Mouse (Mus musculus) CH12.LX (cell line): ENCODE measurements around the gene Prkn. TPM values are rescaled to one million over a fixed set of nuclear protein-coding genes. Genes with fewer than 3 reads are reported as not detected.

Experiments
- DNase-seq: peaks from one replicate; pipeline ENCODE4 v3.0.0-alpha.2; 2013; ENCODE audit errors: extremely low read depth
- H3K27ac ChIP-seq: 2 replicates; pipeline ENCODE4 v1.5.1; 2012; ENCODE audit warnings: low read depth, mild to moderate bottlenecking, control low read depth, moderate library complexity; ENCODE audit not compliant: insufficient read depth
- H3K27me3 ChIP-seq: replicated peaks from 2 replicates; pipeline ENCODE3; 2012; ENCODE audit warnings: inconsistent platforms
- H3K36me3 ChIP-seq, 2 experiments: replicated peaks in 1 of 2; 2 replicates each; pipeline versions ENCODE3 to v1.6.1; 2012; ENCODE audit warnings: inconsistent platforms in 1 of 2, low read length in 1 of 2, mild to moderate bottlenecking in 1 of 2, mixed read lengths in 1 of 2, moderate library complexity in 1 of 2; ENCODE audit not compliant: control insufficient read depth in 1 of 2, insufficient read depth in 1 of 2
- H3K4me1 ChIP-seq, 2 experiments: 2 replicates each; pipeline ENCODE4 v1.6.1; 2012; ENCODE audit warnings: inconsistent platforms in 1 of 2, moderate library complexity in 1 of 2; ENCODE audit not compliant: insufficient read depth in 2 of 2, control insufficient read depth in 1 of 2
- H3K4me2 ChIP-seq: 2 replicates; pipeline ENCODE4 v1.6.1; 2012; ENCODE audit warnings: low read depth, mild to moderate bottlenecking, control low read depth; ENCODE audit not compliant: poor library complexity, insufficient read depth, severe bottlenecking
- H3K4me3 ChIP-seq, 3 experiments: fragments of 150-350 bp in 1 of 3; sonication (generic) in 1 of 3; replicated peaks in 1 of 3; 2 replicates each; pipeline versions ENCODE3 to v1.5.1; 2011 to 2012; ENCODE audit warnings: low read depth in 2 of 3, low read length in 2 of 3, mild to moderate bottlenecking in 2 of 3, moderate library complexity in 2 of 3, control low read depth in 1 of 3, improper control_type of control experiment in 1 of 3, inconsistent platforms in 1 of 3, mixed read lengths in 1 of 3; ENCODE audit not compliant: poor library complexity in 1 of 3
- H3K79me2 ChIP-seq: replicated peaks from 2 replicates; pipeline ENCODE4 v1.6.1; 2012; ENCODE audit warnings: mild to moderate bottlenecking, moderate library complexity; ENCODE audit not compliant: control insufficient read depth, poor library complexity, insufficient read depth, severe bottlenecking; ENCODE audit errors: extremely low read depth
- H3K9ac ChIP-seq: 2 replicates; pipeline ENCODE4 v1.6.1; 2012; ENCODE audit warnings: low read depth, mild to moderate bottlenecking, control low read depth, moderate library complexity; ENCODE audit not compliant: insufficient read depth
- H3K9me3 ChIP-seq: replicated peaks from 2 replicates; pipeline ENCODE3; 2012; ENCODE audit warnings: low read length, inconsistent platforms, mixed read lengths
- BHLHE40 ChIP-seq: IDR thresholded peaks from 2 replicates; pipeline ENCODE4 v1.6.1; 2011; ENCODE audit warnings: mild to moderate bottlenecking, low read depth, low read length, improper control_type of control experiment
- CHD2 ChIP-seq: IDR thresholded peaks from 2 replicates; pipeline ENCODE4 v1.6.1; 2011; ENCODE audit warnings: low read length, improper control_type of control experiment
- CTCF ChIP-seq, 2 experiments: IDR thresholded peaks in 1 of 2; conservative IDR thresholded peaks in 1 of 2; 2 replicates each; pipeline ENCODE4 v1.5.1; 2011 to 2012; ENCODE audit warnings: low read depth in 2 of 2, low read length in 2 of 2, improper control_type of control experiment in 1 of 2, inconsistent platforms in 1 of 2, mild to moderate bottlenecking in 1 of 2, moderate library complexity in 1 of 2
- E2F4 ChIP-seq: IDR thresholded peaks from 2 replicates; pipeline ENCODE4 v1.6.1; 2011; ENCODE audit warnings: low read depth, low read length, improper control_type of control experiment; ENCODE audit not compliant: insufficient replicate concordance
- ETS1 ChIP-seq: conservative IDR thresholded peaks from 2 replicates; pipeline ENCODE4 v1.6.1; 2012; ENCODE audit warnings: low read depth, mild to moderate bottlenecking, inconsistent platforms, low read length, improper control_type of control experiment, moderate library complexity
- GABPA ChIP-seq: IDR thresholded peaks from 2 replicates; pipeline ENCODE4 v1.6.1; 2012; ENCODE audit warnings: low read depth, low read length, improper control_type of control experiment, inconsistent platforms; ENCODE audit not compliant: insufficient replicate concordance
- IRF4 ChIP-seq: IDR thresholded peaks from 2 replicates; pipeline ENCODE4 v1.6.1; 2014; ENCODE audit warnings: low read depth, mild to moderate bottlenecking, inconsistent platforms, low read length, improper control_type of control experiment
- JUN ChIP-seq: IDR thresholded peaks from 2 replicates; pipeline ENCODE4 v1.6.1; 2011; ENCODE audit warnings: low read depth, mild to moderate bottlenecking, low read length, improper control_type of control experiment, moderate library complexity; ENCODE audit not compliant: insufficient read depth
- JUND ChIP-seq: conservative IDR thresholded peaks from 2 replicates; pipeline ENCODE4 v1.6.1; 2011; ENCODE audit warnings: low read depth, low read length, improper control_type of control experiment
- KAT2A ChIP-seq: IDR thresholded peaks from 2 replicates; pipeline ENCODE4 v1.6.1; 2012; ENCODE audit warnings: low read length, improper control_type of control experiment, inconsistent platforms; ENCODE audit not compliant: insufficient replicate concordance
- MAFK ChIP-seq: IDR thresholded peaks from 2 replicates; pipeline ENCODE4 v1.6.1; 2011; ENCODE audit warnings: low read length, improper control_type of control experiment; ENCODE audit not compliant: insufficient replicate concordance
- MAX ChIP-seq: IDR thresholded peaks from 2 replicates; pipeline ENCODE4 v1.6.1; 2011; ENCODE audit warnings: low read length, improper control_type of control experiment
- MAZ ChIP-seq: IDR thresholded peaks from 2 replicates; pipeline ENCODE4 v1.6.1; 2012; ENCODE audit warnings: low read depth, mild to moderate bottlenecking, inconsistent platforms, low read length, improper control_type of control experiment, moderate library complexity
- MEF2A ChIP-seq: IDR thresholded peaks from 2 replicates; pipeline ENCODE4 v1.6.1; 2014; ENCODE audit warnings: low read depth, mild to moderate bottlenecking, inconsistent platforms, low read length, improper control_type of control experiment, borderline replicate concordance
- MXI1 ChIP-seq: IDR thresholded peaks from 2 replicates; pipeline ENCODE4 v1.6.1; 2011; ENCODE audit warnings: mild to moderate bottlenecking, low read depth, low read length, improper control_type of control experiment
- PAX5 ChIP-seq: IDR thresholded peaks from 2 replicates; pipeline ENCODE4 v1.6.1; 2012; ENCODE audit warnings: low read length, inconsistent platforms, mixed read lengths
- POLR2A ChIP-seq: IDR thresholded peaks from 2 replicates; pipeline ENCODE4 v1.6.1; 2011; ENCODE audit warnings: low read depth, mild to moderate bottlenecking, improper control_type of control experiment, low read length
- POLR2AphosphoS2 ChIP-seq: IDR thresholded peaks from 2 replicates; pipeline ENCODE4 v1.6.1; 2011; ENCODE audit warnings: low read depth, low read length, improper control_type of control experiment
- RAD21 ChIP-seq: IDR thresholded peaks from 2 replicates; pipeline ENCODE4 v1.6.1; 2011; ENCODE audit warnings: low read depth, mild to moderate bottlenecking, low read length, improper control_type of control experiment, moderate library complexity
- RCOR1 ChIP-seq: conservative IDR thresholded peaks from 2 replicates; pipeline ENCODE4 v1.6.1; 2012; ENCODE audit warnings: low read depth, mild to moderate bottlenecking, inconsistent platforms, low read length, improper control_type of control experiment
- SIN3A ChIP-seq: IDR thresholded peaks from 2 replicates; pipeline ENCODE4 v1.6.1; 2012; ENCODE audit warnings: low read length, improper control_type of control experiment, inconsistent platforms
- TBP ChIP-seq: conservative IDR thresholded peaks from 2 replicates; pipeline ENCODE4 v1.6.1; 2011; ENCODE audit warnings: low read depth, low read length, improper control_type of control experiment
- USF1 ChIP-seq: IDR thresholded peaks from 2 replicates; pipeline ENCODE4 v1.6.1; 2014; ENCODE audit warnings: low read depth, mild to moderate bottlenecking, inconsistent platforms, low read length, improper control_type of control experiment
- ZMIZ1 ChIP-seq: IDR thresholded peaks from 2 replicates; pipeline ENCODE4 v1.6.1; 2012; ENCODE audit warnings: low read depth, mild to moderate bottlenecking, inconsistent platforms, low read length, improper control_type of control experiment
- ZNF384 ChIP-seq: IDR thresholded peaks from 2 replicates; pipeline ENCODE4 v1.6.1; 2012; ENCODE audit warnings: low read depth, low read length, improper control_type of control experiment, inconsistent platforms
- dilution Hi-C: fragments of 300-500 bp; cut with MboI; formaldehyde crosslinking; loops from 2 replicates; pipeline ENCODE4 v1.14.3; 2020; ENCODE audit warnings: low sequenced_read_pairs; ENCODE audit not compliant: extremely low pct_unique_long_range_greater_than_20kb, extremely low pct_ligation_motif_present
- in situ Hi-C: fragments of 300-500 bp; cut with MboI; formaldehyde crosslinking; loops from 3 replicates; pipeline ENCODE4 v1.14.3; 2019; ENCODE audit warnings: low sequenced_read_pairs, low pct_ligation_motif_present, low pct_unique_long_range_greater_than_20kb, mixed read lengths
- polyA plus RNA-seq: library from polyadenylated mRNA; unstranded; fragments of >175 nt; gene quantifications from 2 replicates; pipeline ENCODE4 v1.2.1, GENCODE M21; 2012; ENCODE audit warnings: low read depth; ENCODE audit not compliant: insufficient read length
- total RNA-seq, 2 experiments: library from RNA; depleted of rRNA; stranded (reverse); fragments of 300-350 nt in 1 of 2; fragments of >200 nt in 1 of 2; gene quantifications; 2 replicates each; pipeline ENCODE4 v1.2.3; 2012 to 2014

The Prkn gene
- total and polyA plus RNA-seq, 3 experiments, result 0.08 TPM; not detected in 2

- dilution Hi-C loops (no loop called here), in situ Hi-C loops (no loop called here)
These were observed 98.6 kb downstream of the Prkn start for GRCm38 (mm10) chr17:10938755-10939154.

GRCm38 (mm10) chr17:10946552-10946951, 106.4 kb downstream of the Prkn start:
- Histone ChIP-seq H3K4me1 (no peaks in the 10 kb centered on the region), H3K79me2 (no peaks in the 10 kb centered on the region), H3K4me2 (no peak overlapping the region), H3K36me3 (no peaks in the 10 kb centered on the region), H3K4me3 (no peak overlapping the region), H3K27me3 (no peaks in the 10 kb centered on the region), H3K27ac (no peak overlapping the region), H3K9me3 (no peaks in the 10 kb centered on the region), H3K9ac (no peak overlapping the region)
- TF ChIP-seq POLR2A (no peak), TBP (no peak), POLR2AphosphoS2 (no peak), MAX (no peak), SIN3A (no peak), JUN (no peak), USF1 (no peak), JUND (no peak), RCOR1 (no peak)
- in situ Hi-C loops, result no loop called here
- dilution Hi-C loops, result no loop called here
- no peak for DNase-seq

More at GRCm38 (mm10) chr17:10938755-10939154, 98.6 kb downstream of the Prkn start:
- Histone ChIP-seq H3K4me3 (no peak overlapping the region), H3K36me3 (no peaks in the 10 kb centered on the region), H3K27me3 (no peaks in the 10 kb centered on the region), H3K4me1 (peaks cover 0 to 12% of the 10 kb centered on the region in 2 experiments; a peak in 2 of 4 replicates)
- DNase-seq, result no peak
- TF ChIP-seq MXI1 (no peak), ZNF384 (no peak), POLR2A (no peak), MEF2A (no peak), SIN3A (no peak), ZMIZ1 (no peak), MAZ (no peak), CTCF (conservative IDR thresholded peaks at IDR 0.05 in 1 of 2, IDR thresholded peaks at IDR 0.05 in 1 of 2; ENCODE audit: low read depth in 2 of 2, low read length in 2 of 2) (no peak), IRF4 (no peak), PAX5 (no peak), RAD21 (no peak), E2F4 (no peak), KAT2A (no peak), TBP (no peak), ETS1 (no peak), MAFK (no peak), GABPA (no peak), CHD2 (no peak), RCOR1 (no peak), BHLHE40 (no peak)
- TF ChIP-seq, all 38 proteins: peak for 0
- Histone ChIP-seq H3K9me3 (no peaks in the 10 kb centered on the region), H3K79me2 (no peaks in the 10 kb centered on the region), H3K27ac (no peak overlapping the region), H3K4me2 (no peak overlapping the region), H3K9ac (no peak overlapping the region)
